Mouse (Mus musculus): ENCODE results near the gene Krtap16-1.

Gene Krtap16-1

DNA sequence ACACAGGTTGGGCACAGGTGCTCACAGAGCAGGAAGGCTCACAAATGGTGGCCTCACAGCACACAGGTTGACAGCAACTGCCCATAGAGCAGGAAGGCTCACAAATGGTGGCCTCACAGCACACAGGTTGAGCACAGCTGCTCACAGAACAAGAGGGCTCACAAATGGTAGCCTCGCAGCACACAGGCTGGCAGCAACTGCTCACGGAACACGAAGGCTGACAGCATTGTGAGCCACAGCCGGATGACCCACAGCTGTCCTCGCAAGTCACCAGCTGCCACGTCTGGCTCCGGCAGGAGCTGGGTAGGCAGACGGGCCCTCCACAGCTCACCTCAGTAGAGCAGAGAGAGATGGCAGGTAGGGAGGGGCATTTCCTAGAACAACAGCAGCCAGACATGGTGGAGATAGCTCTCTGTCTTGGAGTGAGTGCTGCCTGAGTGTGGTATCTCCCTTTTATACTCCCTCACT lies at the start of gene Krtap16-1:
Krtap16-1 (minus strand) TSS at position 418 of the 468 bp plus-strand sequence.
- no peak for DNase-seq (ENCODE audit: low read depth in 2 of 2, low spot score in 2 of 2)

DNA sequence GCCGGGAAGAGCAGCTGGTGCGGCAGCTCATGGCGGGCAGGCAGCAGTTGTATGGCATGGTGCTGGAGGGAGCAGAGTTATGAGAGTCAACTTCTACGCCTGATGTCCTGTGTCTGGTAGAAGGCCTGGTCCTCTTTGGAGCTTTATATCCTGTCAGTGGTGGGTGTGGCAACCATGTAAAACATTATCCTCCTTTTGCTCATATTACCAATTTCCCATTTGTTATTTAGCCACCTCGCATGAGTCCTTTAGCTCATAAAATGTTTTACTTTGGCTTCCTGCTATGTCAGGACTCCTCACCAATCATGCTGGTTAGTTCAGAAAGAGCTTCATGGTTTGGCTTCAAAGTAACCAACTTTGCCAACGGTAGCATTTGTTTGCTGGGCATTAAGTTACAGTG lies 43.4 kb upstream of the Krtap16-1 start, which contains the start of gene Krt33b:
Krt33b (minus strand) TSS at position 101 of the 400 bp plus-strand sequence.
- no peak for DNase-seq (ENCODE audit: low read depth in 2 of 2, low spot score in 2 of 2)

DNA sequence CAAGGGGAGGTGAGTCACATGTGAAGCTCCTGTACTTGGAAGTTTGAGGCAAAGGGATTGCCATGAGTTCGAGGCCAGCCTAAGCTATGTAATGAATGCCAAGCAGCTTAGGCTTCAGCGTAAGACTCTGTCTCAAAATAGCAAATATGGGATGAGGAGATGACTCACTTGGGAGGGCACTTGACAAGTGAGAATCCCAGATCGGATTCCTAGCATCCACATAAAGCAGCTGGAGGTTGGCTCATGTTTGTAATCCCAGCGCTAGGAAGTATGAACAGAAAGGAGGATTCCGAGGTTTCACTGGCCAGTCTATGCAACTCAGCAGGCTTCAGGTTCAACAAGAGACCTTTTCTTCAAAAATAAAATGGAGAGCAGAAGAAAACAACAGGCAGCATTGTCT lies 35.0 kb upstream of the Krtap16-1 start:
- DNase-seq (ENCODE audit: low read depth in 2 of 2, low spot score in 2 of 2), result no peak

DNA sequence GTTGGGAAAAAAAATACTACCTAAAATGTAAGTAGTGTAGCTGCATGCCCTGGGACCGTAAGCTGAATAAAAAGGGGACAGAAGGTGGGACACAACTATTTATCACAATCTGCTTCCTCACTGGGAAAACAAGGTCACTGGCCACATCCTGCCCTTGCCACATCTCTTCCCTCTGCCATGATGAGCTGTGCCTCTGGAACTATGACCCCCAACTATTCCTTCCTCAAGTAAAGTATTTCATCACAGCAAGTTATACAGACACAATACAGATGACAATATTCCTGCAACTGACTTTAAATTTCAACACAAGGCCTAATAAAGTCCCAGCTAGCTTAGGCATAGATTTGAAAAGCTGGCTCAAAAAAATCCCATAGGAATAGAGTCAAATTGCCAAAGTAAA lies 33.1 kb upstream of the Krtap16-1 start:
- no peak for DNase-seq (ENCODE audit: low read depth in 2 of 2, low spot score in 2 of 2)

DNA sequence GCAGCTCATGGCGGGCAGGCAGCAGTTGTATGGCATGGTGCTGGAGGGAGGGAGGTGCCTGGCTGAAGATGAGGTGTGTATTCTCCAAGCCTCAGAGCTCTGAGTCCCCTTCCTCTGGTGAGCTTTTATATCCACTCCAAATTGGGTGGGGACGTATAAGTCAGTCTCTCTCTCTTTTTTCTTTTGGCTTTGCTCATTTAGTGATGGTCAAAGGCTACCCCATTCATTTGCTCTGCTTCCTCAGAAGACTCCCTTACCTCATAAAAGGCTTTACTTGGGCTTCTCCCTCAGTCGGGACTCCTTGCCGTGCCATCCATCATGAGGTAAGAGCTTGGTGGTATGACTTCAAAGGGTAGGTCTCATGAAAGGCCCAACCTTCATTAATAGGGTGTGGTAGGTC lies 29.7 kb upstream of the Krtap16-1 start, which contains the start of gene Krt33a:
Krt33a (minus strand) TSS at position 101 of the 400 bp plus-strand sequence.
- DNase-seq (ENCODE audit: low read depth in 2 of 2, low spot score in 2 of 2), result no peak

DNA sequence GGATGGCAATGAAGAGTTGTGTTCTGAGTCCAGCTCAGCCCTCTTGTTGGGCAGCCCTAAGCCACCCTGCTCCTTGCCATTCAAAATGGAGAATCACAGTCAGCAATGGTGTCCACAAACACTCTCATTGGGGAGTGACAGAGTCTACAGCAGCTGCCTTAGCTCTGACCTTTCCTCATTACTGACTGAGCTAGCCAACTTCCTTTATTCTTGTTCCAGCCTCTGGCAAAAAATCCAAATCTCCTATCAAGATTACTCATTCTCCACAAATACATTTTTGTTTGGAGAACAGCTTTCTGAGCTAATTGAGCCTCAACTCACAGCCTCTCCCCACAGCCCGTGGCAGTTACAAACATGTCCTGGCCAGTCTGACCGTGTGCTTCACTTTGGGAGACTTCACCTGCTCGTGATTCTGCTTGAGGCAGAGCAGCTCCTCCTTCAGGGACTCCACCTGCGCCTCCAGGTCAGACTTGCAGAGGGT lies 27.3 kb upstream of the Krtap16-1 start:
- no peak for DNase-seq (ENCODE audit: low read depth in 2 of 2, low spot score in 2 of 2)

DNA sequence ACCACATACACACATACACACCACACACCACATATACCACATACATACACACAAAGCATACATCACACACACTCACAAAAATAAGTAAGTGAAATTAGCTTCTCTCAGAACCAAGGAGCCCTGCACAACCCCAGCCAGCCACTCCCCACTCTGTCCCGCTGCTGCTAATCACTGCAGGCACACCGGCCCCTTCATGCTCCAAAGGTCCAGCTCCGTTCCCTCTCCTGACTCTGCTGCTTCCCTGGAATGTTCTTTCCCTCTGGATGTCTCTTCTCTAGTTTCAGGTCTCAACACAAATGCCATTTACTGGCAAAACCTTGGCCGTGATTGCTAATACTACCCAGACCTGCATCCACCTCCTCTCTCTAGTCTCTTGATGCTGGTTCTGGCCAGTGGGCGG lies 24.3 kb upstream of the Krtap16-1 start:
- no peak for DNase-seq (ENCODE audit: low read depth in 2 of 2, low spot score in 2 of 2)

DNA sequence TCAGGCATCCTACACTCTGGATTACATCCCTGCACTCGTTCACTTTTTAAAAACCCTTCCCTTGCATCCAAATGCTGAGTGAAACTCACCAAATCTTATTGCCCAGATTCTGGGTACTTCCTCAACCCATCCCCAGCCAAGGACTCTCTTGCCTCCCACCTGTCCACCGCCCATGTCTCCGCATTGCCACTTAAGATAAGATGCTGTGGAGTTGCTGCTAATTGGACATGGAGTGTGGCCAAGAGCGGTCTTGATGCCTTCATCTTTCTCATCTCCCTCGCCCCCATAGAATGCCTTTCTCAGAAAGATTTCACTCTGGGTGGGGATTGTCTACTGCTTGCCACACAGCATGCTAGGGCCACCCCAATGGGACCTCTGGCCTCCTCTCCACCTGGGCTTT lies 21.9 kb upstream of the Krtap16-1 start:
- no peak for DNase-seq (ENCODE audit: low read depth in 2 of 2, low spot score in 2 of 2)

DNA sequence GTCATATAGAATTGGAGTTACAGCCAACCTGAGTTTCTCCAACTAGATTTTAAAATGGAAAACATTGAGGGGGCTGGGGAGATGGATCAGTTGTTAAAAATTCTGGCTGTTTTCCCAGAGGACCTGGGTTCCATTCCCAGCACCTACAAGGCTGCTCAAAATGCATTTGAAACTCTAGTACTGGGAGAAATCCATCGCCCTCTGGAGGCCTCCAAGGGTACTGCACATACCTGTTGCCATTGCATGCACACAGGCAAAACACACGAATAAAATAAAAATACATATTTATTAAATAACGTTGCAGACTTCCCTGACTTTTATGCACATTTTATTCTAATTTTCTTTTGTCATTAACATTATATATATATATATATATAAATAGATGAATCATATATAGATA lies 20.2 kb upstream of the Krtap16-1 start:
- no peak for DNase-seq (ENCODE audit: low read depth in 2 of 2, low spot score in 2 of 2)

DNA sequence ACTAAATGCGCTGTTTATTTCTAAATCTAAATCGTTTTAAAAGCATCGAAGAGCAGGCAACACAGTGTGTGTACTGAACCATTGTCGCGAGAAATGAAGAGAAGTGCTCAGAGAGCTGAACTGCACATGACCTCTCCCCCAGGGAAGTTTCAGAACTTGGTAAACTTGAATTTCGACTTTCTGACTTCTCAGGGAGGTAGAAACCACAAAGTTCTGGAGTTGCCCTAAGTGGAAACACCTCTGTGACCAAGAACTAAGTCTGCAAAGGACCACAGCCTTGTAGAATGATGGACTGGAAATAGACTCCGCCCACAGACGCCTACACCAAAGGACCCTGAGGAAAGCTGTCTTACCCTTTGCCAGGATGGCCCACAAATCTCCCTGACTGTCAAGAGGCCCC lies 19.5 kb upstream of the Krtap16-1 start:
- DNase-seq (ENCODE audit: low read depth in 2 of 2, low spot score in 2 of 2), result no peak

DNA sequence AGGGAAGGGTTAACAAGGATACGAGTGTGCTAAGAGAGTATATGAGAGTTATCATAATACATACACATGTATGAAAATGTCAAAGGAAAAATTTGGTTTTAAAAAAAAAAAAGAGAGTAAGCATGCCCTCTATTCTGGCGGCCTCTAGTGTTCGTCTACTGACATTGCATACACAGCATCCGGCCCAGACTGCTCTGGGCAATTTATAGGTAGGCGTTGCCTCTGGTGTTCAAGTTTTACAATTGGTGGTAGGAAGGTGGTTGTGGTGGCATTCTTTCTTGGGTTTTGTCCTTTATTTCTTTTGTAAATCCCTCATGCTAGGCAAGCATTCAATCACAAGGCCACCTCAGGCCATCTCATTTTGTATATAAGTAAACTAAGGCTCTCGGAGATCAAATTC lies 18.4 kb upstream of the Krtap16-1 start:
- peak in 1 of 2 experiments; percentile 15 for DNase-seq (ENCODE audit: low read depth in 2 of 2, low spot score in 2 of 2)

DNA sequence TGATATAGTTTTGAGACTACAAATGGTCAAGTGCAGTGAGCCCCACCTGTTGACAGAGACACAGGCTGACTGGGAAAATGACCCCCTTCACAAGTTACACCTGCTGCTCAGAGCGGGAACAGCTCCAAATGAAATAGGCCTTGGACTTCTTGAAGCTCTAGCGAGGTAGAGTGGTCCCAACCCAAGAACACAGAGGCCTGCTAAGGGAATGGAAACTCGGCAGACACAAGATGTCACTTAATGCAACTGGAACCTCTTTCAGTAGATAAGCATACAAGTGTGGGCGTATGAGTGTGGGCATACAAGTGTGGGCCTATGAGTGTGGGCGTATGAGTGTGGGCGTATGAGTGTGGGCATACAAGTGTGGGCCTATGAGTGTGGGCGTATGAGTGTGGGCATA lies 12.7 kb upstream of the Krtap16-1 start:
- DNase-seq (ENCODE audit: low read depth in 2 of 2, low spot score in 2 of 2), result no peak

DNA sequence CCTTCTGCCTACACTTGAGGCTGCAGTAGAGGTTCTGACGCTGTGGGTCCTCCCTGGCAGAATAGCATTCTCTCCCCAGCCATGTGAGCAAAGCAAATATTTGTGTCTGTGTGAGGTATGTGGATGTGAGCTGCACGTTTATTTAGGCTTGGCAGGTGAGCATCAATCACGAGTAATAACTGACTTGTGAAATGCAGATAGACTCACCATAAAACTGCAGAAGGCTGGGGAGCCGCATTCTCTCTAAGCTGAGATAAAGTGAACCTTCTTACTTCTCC lies 7.9 kb upstream of the Krtap16-1 start:
- no peak for DNase-seq (ENCODE audit: low read depth in 2 of 2, low spot score in 2 of 2)

DNA sequence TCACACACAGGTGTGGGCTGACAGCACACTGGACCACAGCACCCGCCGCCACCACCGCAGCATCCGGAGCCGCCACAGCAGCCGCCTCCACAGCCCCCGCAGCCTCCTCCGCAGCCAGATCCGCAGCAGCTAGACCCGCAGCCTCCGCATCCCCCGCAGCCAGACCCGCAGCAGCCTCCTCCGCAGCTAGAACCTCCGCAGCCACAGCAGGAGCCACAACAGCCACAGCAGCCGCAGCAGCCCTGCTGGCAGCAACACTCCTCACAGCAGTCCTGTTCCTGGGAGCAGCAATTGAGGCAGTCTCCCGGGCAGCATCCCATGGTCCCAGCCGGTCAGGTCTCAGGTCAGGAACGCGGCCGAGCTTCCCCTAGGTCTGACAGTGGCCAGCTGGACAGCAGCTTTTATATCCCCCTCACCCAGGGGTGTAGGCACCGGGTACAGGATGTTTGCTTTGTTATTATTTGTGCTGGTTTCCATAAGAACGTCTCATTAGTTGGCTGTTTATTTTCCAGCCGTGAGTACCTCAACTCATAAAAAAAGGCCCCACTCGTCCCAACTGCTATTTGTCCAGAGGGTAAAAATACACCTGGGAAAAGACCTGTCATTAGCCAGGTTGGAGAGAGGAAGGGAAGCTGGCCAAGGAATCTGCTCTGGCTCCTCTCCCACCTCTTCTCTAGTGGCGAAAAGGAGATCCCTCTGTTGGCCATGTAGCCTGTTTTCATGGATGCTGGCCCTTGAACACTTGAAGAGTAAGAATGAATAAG lies 7.4 kb upstream of the Krtap16-1 start, which contains the start of gene Krtap17-1:
Krtap17-1 (minus strand) TSS at position 375 of the 764 bp plus-strand sequence.
- no peak for DNase-seq (ENCODE audit: low read depth in 2 of 2, low spot score in 2 of 2)

DNA sequence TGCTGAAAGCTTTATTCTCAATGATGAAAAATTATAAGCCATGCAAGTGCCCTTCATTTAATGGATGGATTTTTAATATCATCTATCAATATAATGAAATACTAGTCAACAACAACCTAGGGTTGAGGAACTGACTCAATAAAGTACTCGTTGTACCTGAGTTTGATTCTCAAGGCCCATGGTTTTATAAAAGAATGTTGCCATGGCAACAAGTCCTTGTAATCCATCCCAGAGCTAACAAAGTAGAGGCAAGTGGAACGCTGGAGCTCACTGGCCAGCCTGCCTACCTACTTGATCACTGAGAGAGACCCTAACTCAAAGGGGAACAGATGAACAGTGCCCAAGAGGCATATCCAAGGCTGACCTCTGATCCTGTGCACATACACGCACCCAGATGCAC lies 4.2 kb upstream of the Krtap16-1 start:
- DNase-seq (ENCODE audit: low read depth in 2 of 2, low spot score in 2 of 2), result no peak

DNA sequence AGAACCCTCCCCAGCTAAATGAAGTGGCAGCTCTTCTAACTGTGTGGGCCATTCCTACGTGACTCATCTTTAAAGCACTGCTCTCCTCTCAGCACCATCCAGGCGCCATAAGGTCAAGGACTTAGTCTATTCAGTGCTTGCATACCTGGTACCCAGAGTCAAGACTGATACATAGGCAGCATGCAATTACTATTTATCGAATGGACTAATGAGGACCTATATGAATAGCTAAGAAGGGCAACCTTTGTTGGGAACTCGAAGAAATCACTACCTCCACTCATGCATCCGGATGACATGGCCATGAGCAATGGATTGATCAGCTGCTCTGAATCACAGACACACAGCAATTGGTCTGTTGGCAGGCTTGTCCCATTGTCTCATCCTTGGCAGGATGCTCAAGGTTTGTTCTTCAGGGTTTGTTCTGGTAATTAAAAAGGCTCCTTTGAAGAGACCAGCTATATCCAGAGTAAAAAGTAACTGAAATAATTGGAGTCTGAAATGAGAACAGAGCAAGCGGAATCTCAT lies 3.5 kb upstream of the Krtap16-1 start:
- DNase-seq (ENCODE audit: low read depth in 2 of 2, low spot score in 2 of 2), result no peak

DNA sequence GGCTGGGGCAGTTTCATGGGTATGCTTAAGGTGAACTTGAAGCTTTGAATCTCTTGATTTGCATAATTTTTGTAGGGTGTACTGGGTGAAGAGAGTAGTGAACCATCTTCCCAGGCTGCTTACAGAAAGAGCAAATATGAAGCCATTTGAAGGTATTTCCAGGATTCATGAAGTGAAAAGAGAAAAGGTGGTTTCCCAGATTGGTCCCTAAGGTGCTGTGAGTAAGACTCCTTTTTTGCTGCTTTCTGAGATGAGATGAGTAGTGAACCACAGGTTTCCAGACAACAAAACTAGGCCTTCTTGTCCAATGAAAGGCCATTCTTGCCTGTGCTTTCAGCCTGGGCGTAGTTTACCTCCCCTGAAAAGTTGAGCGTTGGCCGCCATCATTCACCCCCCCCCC lies 2.1 kb upstream of the Krtap16-1 start:
- DNase-seq (ENCODE audit: low read depth in 2 of 2, low spot score in 2 of 2), result no peak

DNA sequence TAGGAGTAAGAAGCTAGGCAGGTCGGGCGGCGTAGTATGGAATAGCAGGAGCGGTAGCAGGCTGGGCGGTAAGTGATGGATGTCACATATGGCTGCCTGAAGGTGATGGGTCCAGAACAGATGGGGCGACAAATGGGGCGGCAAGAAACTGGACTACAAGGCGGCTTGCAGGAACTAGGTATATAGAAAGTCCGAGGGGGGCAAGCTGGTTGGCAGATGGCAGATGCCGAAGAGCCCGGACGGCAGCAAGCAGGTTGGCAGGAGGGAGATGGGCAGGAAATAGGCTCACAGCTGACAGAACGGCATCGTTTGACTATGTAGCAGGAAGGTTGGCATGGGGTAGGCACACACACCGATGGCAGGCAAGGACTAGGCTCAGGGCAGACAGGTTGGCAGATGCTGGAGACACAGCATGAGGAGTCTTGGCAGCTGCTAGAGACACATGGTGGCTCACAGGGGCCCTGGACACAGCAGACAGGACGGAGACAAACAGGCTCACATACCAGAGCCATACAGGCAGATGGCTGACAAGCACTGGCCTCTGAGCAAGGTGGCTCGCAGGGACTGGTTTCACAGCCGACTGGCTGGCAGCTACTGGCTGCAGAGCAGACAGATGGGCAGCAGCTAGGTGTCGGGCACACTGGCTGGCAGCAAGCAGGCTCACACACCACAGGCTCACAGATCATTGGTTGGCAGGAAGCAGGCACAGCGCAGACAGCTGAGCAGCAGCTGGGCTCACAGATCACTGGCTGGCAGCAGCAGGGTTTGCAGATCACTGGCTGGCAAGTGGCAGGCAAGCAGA lies 905 bp downstream of the Krtap16-1 start:
- no peak for DNase-seq (ENCODE audit: low read depth in 2 of 2, low spot score in 2 of 2)

DNA sequence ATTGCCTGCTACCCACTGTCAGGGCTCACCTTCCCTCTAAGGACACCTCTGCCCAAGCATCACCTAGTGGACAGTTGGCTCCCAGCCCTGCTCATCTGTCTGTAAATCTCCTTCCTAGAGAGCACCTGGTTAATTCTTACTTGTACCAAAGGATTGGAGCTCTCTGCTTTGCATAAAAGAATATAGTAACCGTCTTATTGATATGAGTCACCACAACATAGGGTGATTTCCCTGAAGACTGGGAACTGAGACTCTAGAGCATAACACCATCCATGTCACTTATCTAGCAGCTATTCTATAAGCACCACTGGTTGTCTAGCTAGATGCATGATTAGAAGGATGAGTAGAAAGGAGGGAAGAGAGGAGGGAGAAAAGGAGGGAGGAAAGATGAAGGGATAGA lies 3.0 kb downstream of the Krtap16-1 start:
- DNase-seq (ENCODE audit: low read depth in 2 of 2, low spot score in 2 of 2), result no peak

DNA sequence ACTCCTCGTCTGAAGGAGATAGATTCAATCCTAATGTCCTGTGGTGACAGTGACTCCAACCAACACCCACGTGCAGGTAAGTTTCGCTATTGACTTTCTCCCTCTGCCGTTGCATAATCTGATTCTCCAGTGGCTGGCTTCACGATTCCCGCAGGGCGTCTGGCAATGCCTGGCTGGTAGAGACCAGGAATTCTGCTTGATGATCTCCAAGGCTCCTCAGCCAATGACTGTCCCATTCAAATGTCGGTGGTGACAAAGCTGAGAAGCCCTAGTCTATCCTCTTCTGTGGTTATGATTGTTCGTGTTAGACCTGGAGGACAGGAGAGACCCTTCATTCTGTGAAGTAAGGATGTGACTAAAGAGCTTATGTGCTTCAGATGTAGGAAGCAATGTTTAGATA lies 3.7 kb downstream of the Krtap16-1 start:
- no peak for DNase-seq (ENCODE audit: low read depth in 2 of 2, low spot score in 2 of 2)

DNA sequence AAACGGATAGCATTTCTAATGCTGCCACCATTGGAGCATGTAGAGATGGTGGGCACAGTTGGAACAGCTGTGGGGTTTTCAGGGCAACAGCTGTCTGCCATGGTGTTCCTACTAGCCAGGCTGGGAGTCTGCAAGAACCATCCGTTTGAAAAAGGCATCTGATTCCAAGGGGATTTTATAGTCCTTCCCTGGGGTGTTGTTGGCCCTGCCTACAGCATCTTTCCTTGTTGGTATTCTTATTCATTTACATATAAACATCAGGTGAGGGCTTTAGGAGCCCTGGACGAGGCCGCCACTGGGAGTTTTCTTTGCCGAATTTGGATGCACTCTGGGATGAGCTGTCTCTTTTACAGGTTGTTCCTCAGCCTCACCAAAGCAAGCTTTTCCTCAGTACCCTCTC lies 7.4 kb downstream of the Krtap16-1 start, which contains the start of gene Krtap29-1:
Krtap29-1 (minus strand) TSS at position 101 of the 400 bp plus-strand sequence.
- DNase-seq (ENCODE audit: low read depth in 2 of 2, low spot score in 2 of 2), result no peak

DNA sequence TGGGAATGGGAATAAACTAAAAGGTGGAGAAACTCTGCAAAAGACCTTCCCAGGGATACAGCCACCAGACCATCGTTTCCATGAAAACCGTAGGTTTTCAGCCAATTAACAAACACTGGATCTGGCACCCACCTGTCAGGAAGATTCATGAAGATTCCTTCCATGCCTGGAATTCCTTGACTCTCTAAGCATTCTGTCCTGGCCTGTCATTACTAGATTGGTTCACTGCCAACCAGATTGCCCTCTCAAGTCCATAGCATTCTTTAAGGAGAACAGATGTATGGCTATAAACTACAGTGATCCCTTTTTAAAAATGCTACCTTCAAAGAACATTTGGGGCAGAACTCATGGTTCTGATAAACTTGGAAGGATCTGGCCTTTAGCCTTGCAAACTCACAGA lies 20.4 kb downstream of the Krtap16-1 start:
- DNase-seq (ENCODE audit: low read depth in 2 of 2, low spot score in 2 of 2), result no peak
